Comparison of ENCODE assay signal across 9 mouse cellular contexts in the genomic region with DNA sequence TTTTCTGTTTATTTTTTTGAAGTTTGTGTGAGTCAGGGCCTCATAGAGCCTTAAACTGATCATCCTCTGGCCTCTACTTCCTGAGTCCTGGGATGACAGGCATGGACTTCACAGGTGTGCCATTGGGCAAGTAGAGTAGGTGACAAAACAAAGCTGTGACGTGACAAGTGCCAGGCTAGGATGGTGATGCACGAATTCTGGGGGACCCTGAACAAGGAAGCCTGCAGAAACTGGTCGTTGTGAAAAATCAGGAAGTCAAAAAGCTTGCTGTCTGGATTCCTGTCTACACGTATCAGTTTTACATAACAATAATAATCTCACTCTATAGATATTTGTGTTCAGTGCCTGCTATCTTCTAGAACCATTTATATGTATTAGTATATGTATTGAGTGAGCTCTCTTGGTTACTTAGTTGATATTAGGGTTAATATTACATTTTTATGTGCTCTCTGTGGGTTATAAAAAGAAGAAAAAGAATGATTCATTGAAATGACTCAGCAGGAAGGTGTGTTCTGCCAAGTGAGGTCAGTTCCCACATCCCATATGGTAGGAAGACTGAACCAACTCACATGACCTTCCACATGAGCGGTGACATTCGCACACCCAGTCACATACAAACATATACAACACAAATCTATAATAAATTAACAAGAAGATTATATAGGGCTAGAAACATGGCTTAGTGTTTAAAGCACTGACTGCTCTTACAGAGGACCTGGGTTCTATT. TPM values are rescaled to one million over a fixed set of nuclear protein-coding genes. Genes with fewer than 3 reads are reported as not detected.
DNase-seq lines count a peak whose midpoint lies in the region; ATAC-seq and TF ChIP-seq lines count a peak whose summit lies in the region.
"Had no signal": no experiment of that assay in that cellular context is flagged by ENCODE, and none has a peak within 500 bp of the region (broad histone marks: within the 10 kb centered on the region; RNA-seq: fewer than 3 reads in every experiment).

No protein-coding gene starts in this region.

- no peaks in the 10 kb centered on the region for H3K36me3 ChIP-seq in intestine, embryonic 16.5 days (ENCODE audit: control insufficient read depth, insufficient read depth, low read length)
- no peaks in the 10 kb centered on the region for H3K36me3 ChIP-seq in intestine, embryonic 15.5 days
- H3K36me3 ChIP-seq in ES-Bruce4 (ENCODE audit: control insufficient read depth, insufficient read depth, low read length, poor library complexity, severe bottlenecking) = no peaks in the 10 kb centered on the region; the same call in 1 of the 2 replicates
- no peaks in the 10 kb centered on the region for H3K36me3 ChIP-seq in intestine, postnatal 0 days (ENCODE audit: control insufficient read depth, insufficient read depth)
- H3K36me3 ChIP-seq in midbrain, embryonic 10.5 days = no peaks in the 10 kb centered on the region
- H3K36me3 ChIP-seq: liver, embryonic 13.5 days had no signal

- no peaks in the 10 kb centered on the region for H3K9me3 ChIP-seq in intestine, embryonic 16.5 days (ENCODE audit: control insufficient read depth, low read length)
- H3K9me3 ChIP-seq in intestine, embryonic 15.5 days = no peaks in the 10 kb centered on the region
- H3K9me3 ChIP-seq in ES-Bruce4 (replicated peaks; ENCODE audit: control insufficient read depth, insufficient read depth, low read length, poor library complexity, severe bottlenecking) = no peaks in the 10 kb centered on the region
- H3K9me3 ChIP-seq in intestine, postnatal 0 days (ENCODE audit: control insufficient read depth) = no peaks in the 10 kb centered on the region
- no peaks in the 10 kb centered on the region for H3K9me3 ChIP-seq in midbrain, embryonic 10.5 days (replicated peaks)
- H3K9me3 ChIP-seq: liver, embryonic 13.5 days had no signal

- peaks cover 3% of the 10 kb centered on the region; the same call in 1 of the 2 replicates for H3K4me1 ChIP-seq in intestine, embryonic 16.5 days (ENCODE audit: control insufficient read depth, insufficient read depth, low read length)
- H3K4me1 ChIP-seq in intestine, embryonic 15.5 days (replicated peaks) = peaks cover 3% of the 10 kb centered on the region; the same call in 1 of the 2 replicates
- peaks cover 9% of the 10 kb centered on the region for H3K4me1 ChIP-seq in ES-Bruce4 (ENCODE audit: control insufficient read depth, insufficient read depth, low read length)
- no peaks in the 10 kb centered on the region; the same call in 1 of the 2 replicates for H3K4me1 ChIP-seq in intestine, postnatal 0 days (replicated peaks; ENCODE audit: control insufficient read depth, insufficient read depth, low read length)
- H3K4me1 ChIP-seq in midbrain, embryonic 10.5 days = no peaks in the 10 kb centered on the region
- H3K4me1 ChIP-seq: liver, embryonic 13.5 days had no signal

- no peak for TF ChIP-seq CTCF in ES-Bruce4 (IDR thresholded peaks at IDR 0.05; ENCODE audit: low read depth, low read length)
- TF ChIP-seq CTCF in intestine, postnatal 0 days (IDR thresholded peaks at IDR 0.05; ENCODE audit: low read depth) = no peak

- no peak for TF ChIP-seq POLR2A in ES-Bruce4 (IDR thresholded peaks at IDR 0.05; ENCODE audit: insufficient read depth, low read length)

- H3K27ac ChIP-seq in intestine, embryonic 16.5 days (ENCODE audit: low read length) = peak overlapping the region; percentile 45
- H3K27ac ChIP-seq in intestine, embryonic 15.5 days = no peak overlapping the region
- H3K27ac ChIP-seq in ES-Bruce4 (ENCODE audit: insufficient read depth, low read length) = peak overlapping the region; percentile 8; the same call in 1 of the 2 replicates
- H3K27ac ChIP-seq in intestine, postnatal 0 days (ENCODE audit: low read depth, low read length) = no peak overlapping the region
- no peak overlapping the region for H3K27ac ChIP-seq in midbrain, embryonic 10.5 days (replicated peaks)
- H3K27ac ChIP-seq: liver, embryonic 13.5 days had no signal

- H3K4me2 ChIP-seq in intestine, embryonic 16.5 days (ENCODE audit: low read depth, low read length) = no peak overlapping the region
- no peak overlapping the region for H3K4me2 ChIP-seq in intestine, embryonic 15.5 days (replicated peaks)
- H3K4me2 ChIP-seq in intestine, postnatal 0 days (replicated peaks; ENCODE audit: low read depth) = no peak overlapping the region
- H3K4me2 ChIP-seq: liver, embryonic 13.5 days had no signal

- H3K27me3 ChIP-seq in intestine, embryonic 16.5 days (replicated peaks; ENCODE audit: control insufficient read depth, insufficient read depth, low read length) = no peaks in the 10 kb centered on the region
- no peaks in the 10 kb centered on the region for H3K27me3 ChIP-seq in intestine, embryonic 15.5 days (replicated peaks)
- H3K27me3 ChIP-seq in ES-Bruce4 (ENCODE audit: control insufficient read depth, insufficient read depth, low read length, poor library complexity, severe bottlenecking) = no peaks in the 10 kb centered on the region
- no peaks in the 10 kb centered on the region for H3K27me3 ChIP-seq in intestine, postnatal 0 days (replicated peaks; ENCODE audit: control insufficient read depth, insufficient read depth, low read length)
- no peaks in the 10 kb centered on the region for H3K27me3 ChIP-seq in midbrain, embryonic 10.5 days (ENCODE audit: low read depth, poor library complexity, severe bottlenecking)
- H3K27me3 ChIP-seq: liver, embryonic 13.5 days had no signal

- 74% methylated on average over 6 of the region's 6 CpGs for WGBS in intestine, embryonic 16.5 days
- WGBS in intestine, embryonic 15.5 days = 72% methylated on average over 6 of the region's 6 CpGs
- 60% methylated on average over 6 of the region's 6 CpGs for WGBS in intestine, postnatal 0 days
- WGBS in midbrain, embryonic 10.5 days = 88% methylated on average over 6 of the region's 6 CpGs

- no peak for ATAC-seq in intestine, embryonic 16.5 days
- no peak for ATAC-seq in intestine, embryonic 15.5 days
- ATAC-seq in intestine, postnatal 0 days = 0 out of 2 replicates have a peak, but pooled peaks have one; percentile 36

- no peak for TF ChIP-seq EP300 in ES-Bruce4 (IDR thresholded peaks at IDR 0.05; ENCODE audit: insufficient read depth, low read depth, low read length)

- no peak overlapping the region for H3K4me3 ChIP-seq in intestine, embryonic 16.5 days (ENCODE audit: low read length)
- no peak overlapping the region for H3K4me3 ChIP-seq in intestine, embryonic 15.5 days (replicated peaks)
- no peak overlapping the region for H3K4me3 ChIP-seq in ES-Bruce4 (ENCODE audit: low read depth, low read length)
- no peak overlapping the region for H3K4me3 ChIP-seq in intestine, postnatal 0 days (ENCODE audit: low read depth, low read length)
- no peak overlapping the region for H3K4me3 ChIP-seq in midbrain, embryonic 10.5 days
- H3K4me3 ChIP-seq: liver, embryonic 13.5 days had no signal

- H3K9ac ChIP-seq in intestine, embryonic 16.5 days (ENCODE audit: low read depth, low read length) = no peak overlapping the region
- H3K9ac ChIP-seq in intestine, embryonic 15.5 days = no peak overlapping the region
- H3K9ac ChIP-seq in ES-Bruce4 (ENCODE audit: low read depth, poor library complexity, severe bottlenecking) = no peak overlapping the region
- H3K9ac ChIP-seq in intestine, postnatal 0 days (ENCODE audit: low read depth, low read length) = no peak overlapping the region
- H3K9ac ChIP-seq: liver, embryonic 13.5 days had no signal

- DNase-seq in brain, adult 2 months (ENCODE audit: low read depth, low spot score) = peak; percentile 78
- no peak for DNase-seq in embryo, embryonic 10.5 days (ENCODE audit: low spot score)
- no peak for DNase-seq in left cerebral cortex, adult 9 months (ENCODE audit: low spot score in 2 of 2)
- DNase-seq in midbrain, embryonic 10.5 days (ENCODE audit: low spot score) = no peak
- DNase-seq: liver, embryonic 13.5 days had no signal

RNA-seq across cellular contexts. Expression of a gene that starts 37.2 kb away (rescaled TPM):
- polyA plus RNA-seq in intestine, embryonic 16.5 days (2015; fragmentation: Nextera tagmentation; extraction: Ambion mirVana) = 8.5 and 9.1 TPM in 2 replicates
- 11.3 and 11.4 TPM in 2 replicates for polyA plus RNA-seq in intestine, embryonic 15.5 days (2015; fragmentation: Nextera tagmentation; extraction: Ambion mirVana)
- 21.9 and 26.5 TPM in 2 replicates for polyA plus RNA-seq in ES-Bruce4 (2011; ENCODE audit: insufficient read depth, insufficient read length, low read depth, missing spikeins)
- 8.3 and 10.0 TPM in 2 replicates for polyA plus RNA-seq in intestine, postnatal 0 days (2015; fragmentation: Nextera tagmentation; extraction: Ambion mirVana)
- polyA plus RNA-seq in midbrain, embryonic 10.5 days (2016; fragmentation: Nextera tagmentation; extraction: Ambion mirVana) = 8.2 and 9.2 TPM in 2 replicates

RNA-seq across cellular contexts. Expression of a gene that starts 58.3 kb away (rescaled TPM):
- 53.9 and 56.9 TPM in 2 replicates for polyA plus RNA-seq in intestine, embryonic 16.5 days (2015; fragmentation: Nextera tagmentation; extraction: Ambion mirVana)
- 59.5 and 63.3 TPM in 2 replicates for polyA plus RNA-seq in intestine, embryonic 15.5 days (2015; fragmentation: Nextera tagmentation; extraction: Ambion mirVana)
- 27.4 and 28.1 TPM in 2 replicates for polyA plus RNA-seq in ES-Bruce4 (2011; ENCODE audit: insufficient read depth, insufficient read length, low read depth, missing spikeins)
- 48.8 and 49.1 TPM in 2 replicates for polyA plus RNA-seq in intestine, postnatal 0 days (2015; fragmentation: Nextera tagmentation; extraction: Ambion mirVana)
- 68.0 and 80.2 TPM in 2 replicates for polyA plus RNA-seq in midbrain, embryonic 10.5 days (2016; fragmentation: Nextera tagmentation; extraction: Ambion mirVana)

Comparison
In these comparisons a context has a peak if more than half of its experiments do, and no peak if none do; other contexts are left out.
1. H3K27ac ChIP-seq: peak in intestine, embryonic 16.5 days (single experiment) and ES-Bruce4 (single experiment); none in intestine, embryonic 15.5 days (single experiment), intestine, postnatal 0 days (single experiment) and midbrain, embryonic 10.5 days (single experiment).